Mouse (Mus musculus) stomach, embryonic 15.5 days (tissue): ENCODE data around the gene 3110040N11Rik. TPM values are rescaled to one million over a fixed set of nuclear protein-coding genes. Genes with fewer than 3 reads are reported as not detected.
"Not testable (repeated sequence)": the region's sequence is repeated elsewhere in the genome, so short reads cannot be mapped to it uniquely, and the experiment has no call there.

Source experiments
- ATAC-seq: fragments of 200-750 bp; cut with Nextera tagmentation; 2 replicates; pipeline ENCODE4 v1.8.0; 2017; ENCODE audit warnings: low read depth, moderate number of reproducible peaks, moderate TSS enrichment; ENCODE audit not compliant: insufficient read depth, low FRiP score
- H3K27ac ChIP-seq: fragments of 300-500 bp; sonication (generic); 2 replicates; pipeline ENCODE4 v1.5.1; 2015; ENCODE audit warnings: mild to moderate bottlenecking, inconsistent platforms
- H3K27me3 ChIP-seq: fragments of 300-500 bp; sonication (generic); replicated peaks from 2 replicates; pipeline ENCODE4 v1.6.1; 2015; ENCODE audit warnings: inconsistent platforms
- H3K36me3 ChIP-seq: fragments of 300-500 bp; sonication (generic); 2 replicates; pipeline ENCODE4 v1.6.1; 2015; ENCODE audit warnings: inconsistent platforms
- H3K4me1 ChIP-seq: fragments of 300-500 bp; sonication (generic); 2 replicates; pipeline ENCODE4 v1.6.1; 2015; ENCODE audit warnings: inconsistent platforms
- H3K4me2 ChIP-seq: fragments of 300-500 bp; sonication (generic); 2 replicates; pipeline ENCODE4 v1.6.1; 2015; ENCODE audit warnings: mild to moderate bottlenecking, inconsistent platforms
- H3K4me3 ChIP-seq: fragments of 300-500 bp; sonication (generic); replicated peaks from 2 replicates; pipeline ENCODE4 v1.5.1; 2015; ENCODE audit warnings: inconsistent platforms
- H3K9ac ChIP-seq: fragments of 300-500 bp; sonication (generic); 2 replicates; pipeline ENCODE4 v1.6.1; 2015; ENCODE audit warnings: inconsistent platforms
- H3K9me3 ChIP-seq: fragments of 300-500 bp; sonication (generic); 2 replicates; pipeline ENCODE4 v1.6.1; 2016; ENCODE audit warnings: inconsistent platforms
- WGBS: fragments of 180-500 bp; shearing (Covaris S2); methylation state at CpG from one replicate; pipeline ENCODE4 v1.1.7; 2015; 5-methylcytosine and 5-hydroxymethylcytosine counted together
- polyA plus RNA-seq: library from polyadenylated mRNA; unstranded; fragments of >200 nt; fragmentation: Nextera tagmentation; extraction: Ambion mirVana; gene quantifications from 2 replicates; pipeline ENCODE4 v1.2.1, GENCODE M21; 2015

Gene 3110040N11Rik
- polyA plus RNA-seq = 48.6 and 53.1 TPM in 2 replicates

GRCm38 (mm10) chr7:81789095-81789757 is at the start of gene 3110040N11Rik:
Gene 3110040N11Rik (minus strand): TSS chr7:81789478.
- H3K4me1 ChIP-seq = peaks cover 3% of the 10 kb centered on the region; the same call in 1 of the 2 replicates
- H3K36me3 ChIP-seq = peaks cover 12% of the 10 kb centered on the region; the same call in 1 of the 2 replicates
- peak within 1 kb of the TSS; percentile 61 for H3K4me3 ChIP-seq
- WGBS = 0% methylated on average over 37 of the region's 38 CpGs
- H3K27me3 ChIP-seq = no peaks in the 10 kb centered on the region
- peak within 1 kb of the TSS; percentile 69 for H3K9ac ChIP-seq
- H3K4me2 ChIP-seq = peak within 1 kb of the TSS; percentile 79
- H3K27ac ChIP-seq = peak within 1 kb of the TSS; percentile 98
- ATAC-seq = peak; percentile 94
- H3K9me3 ChIP-seq = no peaks in the 10 kb centered on the region

GRCm38 (mm10) chr7:81837771-81838170 is 48.5 kb upstream of the 3110040N11Rik start:
- H3K36me3 ChIP-seq, H3K4me3 ChIP-seq, H3K9ac ChIP-seq, H3K27me3 ChIP-seq, H3K4me1 ChIP-seq, H3K27ac ChIP-seq, H3K4me2 ChIP-seq, ATAC-seq, H3K9me3 ChIP-seq: not testable (repeated sequence)
- WGBS = 85% methylated on average over 5 of the region's 5 CpGs

GRCm38 (mm10) chr7:81835430-81835829 is 46.2 kb upstream of the 3110040N11Rik start:
- no peak for ATAC-seq
- H3K27ac ChIP-seq = no peak overlapping the region
- no peaks in the 10 kb centered on the region for H3K9me3 ChIP-seq
- H3K27me3 ChIP-seq = no peaks in the 10 kb centered on the region
- no peak overlapping the region for H3K9ac ChIP-seq
- no peak overlapping the region for H3K4me2 ChIP-seq
- no peaks in the 10 kb centered on the region for H3K36me3 ChIP-seq
- WGBS = 88% methylated on average over 5 of the region's 5 CpGs
- no peaks in the 10 kb centered on the region for H3K4me1 ChIP-seq
- no peak overlapping the region for H3K4me3 ChIP-seq

- Histone ChIP-seq H3K4me3 (no peak overlapping the region), H3K9ac (no peak overlapping the region), H3K4me1 (0 out of 2 replicates have a peak, but pooled peaks cover under 1% of the 10 kb centered on the region), H3K9me3 (no peaks in the 10 kb centered on the region), H3K27ac (no peak overlapping the region), H3K4me2 (no peak overlapping the region), H3K27me3 (no peaks in the 10 kb centered on the region), H3K36me3 (no peaks in the 10 kb centered on the region)
- ATAC-seq = no peak
These were observed 45.6 kb upstream of the 3110040N11Rik start for GRCm38 (mm10) chr7:81834847-81835246.

GRCm38 (mm10) chr7:81829379-81829894 is 40.2 kb upstream of the 3110040N11Rik start, which contains the start of gene Btbd1:
Gene Btbd1 (minus strand): TSS chr7:81829431.
- H3K9ac ChIP-seq = peak within 1 kb of the TSS; percentile 84
- H3K4me1 ChIP-seq = peaks cover 21% of the 10 kb centered on the region
- H3K4me2 ChIP-seq = peak within 1 kb of the TSS; percentile 70
- ATAC-seq = peak; percentile 93
- peak within 1 kb of the TSS; percentile 95 for H3K27ac ChIP-seq
- no peaks in the 10 kb centered on the region for H3K36me3 ChIP-seq
- WGBS = under 1% methylated on average over 52 of the region's 58 CpGs
- H3K4me3 ChIP-seq = peak within 1 kb of the TSS; percentile 85
- no peaks in the 10 kb centered on the region for H3K9me3 ChIP-seq
- no peaks in the 10 kb centered on the region for H3K27me3 ChIP-seq

- H3K27ac ChIP-seq = peak overlapping the region; percentile 95
- H3K9ac ChIP-seq = peak overlapping the region; percentile 84
- H3K9me3 ChIP-seq = no peaks in the 10 kb centered on the region
- H3K4me2 ChIP-seq = peak overlapping the region; percentile 70
- peak overlapping the region; percentile 85 for H3K4me3 ChIP-seq
- H3K36me3 ChIP-seq = no peaks in the 10 kb centered on the region
- under 1% methylated on average over 71 of the region's 91 CpGs for WGBS
- ATAC-seq = peak; percentile 42
- peaks cover 21% of the 10 kb centered on the region for H3K4me1 ChIP-seq
- H3K27me3 ChIP-seq = no peaks in the 10 kb centered on the region
These were observed 39.6 kb upstream of the 3110040N11Rik start for GRCm38 (mm10) chr7:81828681-81829378.

GRCm38 (mm10) chr7:81827806-81828667 is 38.8 kb upstream of the 3110040N11Rik start:
- ATAC-seq = no peak
- Histone ChIP-seq H3K36me3 (no peaks in the 10 kb centered on the region), H3K9me3 (no peaks in the 10 kb centered on the region), H3K9ac (peak overlapping the region; percentile 84), H3K4me2 (peak overlapping the region; percentile 70), H3K4me3 (peak overlapping the region; percentile 85), H3K27ac (peak overlapping the region; percentile 95; the same call in 1 of the 2 replicates), H3K4me1 (peaks cover 21% of the 10 kb centered on the region), H3K27me3 (no peaks in the 10 kb centered on the region)
- WGBS = 24% methylated on average over 17 of the region's 17 CpGs

GRCm38 (mm10) chr7:81825381-81825780 is 36.1 kb upstream of the 3110040N11Rik start:
- Histone ChIP-seq H3K27ac (no peak overlapping the region), H3K27me3 (no peaks in the 10 kb centered on the region), H3K4me2 (peak overlapping the region; percentile 22), H3K36me3 (no peaks in the 10 kb centered on the region), H3K9ac (no peak overlapping the region), H3K9me3 (no peaks in the 10 kb centered on the region), H3K4me1 (peaks cover 21% of the 10 kb centered on the region), H3K4me3 (no peak overlapping the region)
- ATAC-seq = no peak
- 35% methylated on average over 3 of the region's 3 CpGs for WGBS

GRCm38 (mm10) chr7:81824906-81825305 is 35.6 kb upstream of the 3110040N11Rik start:
- H3K27me3 ChIP-seq = no peaks in the 10 kb centered on the region
- no peaks in the 10 kb centered on the region for H3K36me3 ChIP-seq
- H3K9me3 ChIP-seq = no peaks in the 10 kb centered on the region
- no peak overlapping the region for H3K4me3 ChIP-seq
- ATAC-seq = no peak
- 50% methylated on average over 3 of the region's 3 CpGs for WGBS
- peaks cover 21% of the 10 kb centered on the region for H3K4me1 ChIP-seq
- no peak overlapping the region for H3K9ac ChIP-seq
- H3K27ac ChIP-seq = no peak overlapping the region
- H3K4me2 ChIP-seq = no peak overlapping the region

- WGBS = 85% methylated on average over 5 of the region's 5 CpGs
- Histone ChIP-seq H3K4me1 (no peaks in the 10 kb centered on the region), H3K36me3 (no peaks in the 10 kb centered on the region), H3K4me3 (no peak overlapping the region), H3K9ac (no peak overlapping the region), H3K9me3 (no peaks in the 10 kb centered on the region), H3K27me3 (no peaks in the 10 kb centered on the region), H3K4me2 (no peak overlapping the region), H3K27ac (no peak overlapping the region)
- ATAC-seq = no peak
These were observed 16.8 kb upstream of the 3110040N11Rik start for GRCm38 (mm10) chr7:81806067-81806466.

GRCm38 (mm10) chr7:81788536-81788935 is 742 bp downstream of the 3110040N11Rik start:
- ATAC-seq = peak; percentile 41; the same call in 1 of the 2 replicates
- Histone ChIP-seq H3K4me1 (peaks cover 3% of the 10 kb centered on the region; the same call in 1 of the 2 replicates), H3K9me3 (no peaks in the 10 kb centered on the region), H3K4me3 (peak overlapping the region; percentile 61), H3K9ac (peak overlapping the region; percentile 69; the same call in 1 of the 2 replicates), H3K36me3 (peaks cover 12% of the 10 kb centered on the region; the same call in 1 of the 2 replicates), H3K27me3 (no peaks in the 10 kb centered on the region), H3K4me2 (peak overlapping the region; percentile 79), H3K27ac (peak overlapping the region; percentile 98)
- 2% methylated on average over 5 of the region's 5 CpGs for WGBS
